Mouse (Mus musculus) forebrain, postnatal 0 days (tissue): ENCODE results near the gene Fads6. TPM values are rescaled to one million over a fixed set of nuclear protein-coding genes. Genes with fewer than 3 reads are reported as not detected.

ENCODE experiments used
- ATAC-seq: fragments of 200-750 bp; cut with Nextera tagmentation; 2 replicates; pipeline ENCODE4 v1.8.0; 2017; ENCODE audit warnings: mild to moderate bottlenecking, moderate library complexity
- DNase-seq: peaks from one replicate; pipeline ENCODE4 v3.0.0-alpha.2; 2015
- H3K27ac ChIP-seq: fragments of 300-500 bp; sonication (generic); 2 replicates; pipeline ENCODE4 v1.5.1; 2014; ENCODE audit warnings: low read depth, mild to moderate bottlenecking, antibody characterized with exemption, low read length, moderate library complexity, mixed read lengths
- H3K27me3 ChIP-seq: fragments of 300-500 bp; sonication (generic); 2 replicates; pipeline ENCODE4 v1.6.1; 2014; ENCODE audit warnings: mild to moderate bottlenecking, low read length, mixed read lengths; ENCODE audit not compliant: insufficient read depth
- H3K36me3 ChIP-seq: fragments of 300-500 bp; sonication (generic); 2 replicates; pipeline ENCODE4 v1.6.1; 2014; ENCODE audit warnings: mild to moderate bottlenecking, moderate library complexity; ENCODE audit not compliant: insufficient read depth
- H3K4me1 ChIP-seq: fragments of 300-500 bp; sonication (generic); 2 replicates; pipeline ENCODE4 v1.6.1; 2014; ENCODE audit warnings: antibody characterized with exemption; ENCODE audit not compliant: insufficient read depth
- H3K4me2 ChIP-seq: fragments of 300-500 bp; sonication (generic); 2 replicates; pipeline ENCODE4 v1.6.1; 2014; ENCODE audit warnings: low read depth, mild to moderate bottlenecking, moderate library complexity
- H3K4me3 ChIP-seq: fragments of 300-500 bp; sonication (generic); 2 replicates; pipeline ENCODE4 v1.5.1; 2014; ENCODE audit warnings: low read depth, low read length, mixed read lengths
- H3K9ac ChIP-seq: fragments of 300-500 bp; sonication (generic); 2 replicates; pipeline ENCODE4 v1.6.1; 2014; ENCODE audit warnings: mild to moderate bottlenecking
- H3K9me3 ChIP-seq: fragments of 300-500 bp; sonication (generic); 2 replicates; pipeline ENCODE4 v1.6.1; 2016; ENCODE audit warnings: low read length
- CTCF ChIP-seq: sonication (generic); IDR thresholded peaks from 2 replicates; pipeline ENCODE4 v1.5.1; 2016; ENCODE audit warnings: antibody characterized with exemption, control low read depth, low read depth
- WGBS: fragments of 180-500 bp; shearing (Covaris S2); extraction: QIAGEN DNeasy Blood & Tissue Kit; methylation state at CpG from one replicate; pipeline ENCODE4 v1.1.7; 2014; 5-methylcytosine and 5-hydroxymethylcytosine counted together
- polyA plus RNA-seq: library from polyadenylated mRNA; unstranded; fragments of >200 nt; fragmentation: Nextera tagmentation; extraction: Ambion mirVana; gene quantifications from 2 replicates; pipeline ENCODE4 v1.2.1, GENCODE M21; 2015
- total RNA-seq: library from RNA; depleted of rRNA; stranded (reverse); fragments of >200 nt; gene quantifications from 2 replicates; pipeline ENCODE4 v1.2.3, GENCODE M21; 2014

The Fads6 gene
- total and polyA plus RNA-seq, 2 experiments from 2014 or later, result 0.48 to 6.5 TPM

DNA sequence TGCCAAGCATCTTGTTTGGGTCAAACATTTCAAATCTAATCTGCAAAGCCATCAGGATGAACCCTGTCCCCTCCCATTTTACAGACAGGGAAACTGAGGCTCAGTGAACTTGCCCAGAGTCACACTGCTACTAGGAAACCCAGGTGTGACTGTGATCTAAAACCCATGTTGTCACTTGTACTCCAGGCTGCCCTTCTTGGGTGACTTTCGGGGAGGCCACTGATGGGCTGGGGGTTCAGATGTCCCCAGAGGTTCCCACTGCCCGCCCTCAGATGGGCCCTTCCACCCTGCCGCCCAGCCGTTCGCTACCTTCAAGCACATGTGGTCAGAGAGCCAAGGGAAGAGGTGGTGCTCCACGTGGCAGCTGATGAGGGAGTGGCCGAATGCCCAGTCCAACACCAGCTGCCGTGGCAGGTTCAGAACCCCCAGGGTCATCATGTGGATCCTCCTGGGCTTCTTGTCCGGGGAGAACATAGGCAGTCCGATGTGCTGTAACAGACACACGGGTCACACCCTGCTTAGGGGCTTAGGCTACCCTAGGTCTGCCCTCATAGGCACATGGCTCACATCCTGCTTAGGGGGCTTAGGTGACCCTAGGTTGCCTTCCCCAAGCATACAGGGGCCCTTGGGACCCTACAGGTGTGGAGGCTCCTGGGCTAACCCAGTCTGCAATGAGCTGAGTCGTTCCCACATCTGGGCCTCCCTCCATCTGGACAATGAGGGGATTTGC, 13.4 kb downstream of the Fads6 start:
- Histone ChIP-seq H3K4me3 (no peak overlapping the region), H3K9me3 (no peaks in the 10 kb centered on the region), H3K4me1 (no peaks in the 10 kb centered on the region; the same call in 1 of the 2 replicates), H3K4me2 (no peak overlapping the region), H3K27ac (no peak overlapping the region), H3K27me3 (no peaks in the 10 kb centered on the region), H3K9ac (no peak overlapping the region), H3K36me3 (no peaks in the 10 kb centered on the region)
- no peak for ATAC-seq
- DNase-seq, result no peak
- 89% methylated on average over 12 of the region's 12 CpGs for WGBS
- no peak for TF ChIP-seq CTCF

DNA sequence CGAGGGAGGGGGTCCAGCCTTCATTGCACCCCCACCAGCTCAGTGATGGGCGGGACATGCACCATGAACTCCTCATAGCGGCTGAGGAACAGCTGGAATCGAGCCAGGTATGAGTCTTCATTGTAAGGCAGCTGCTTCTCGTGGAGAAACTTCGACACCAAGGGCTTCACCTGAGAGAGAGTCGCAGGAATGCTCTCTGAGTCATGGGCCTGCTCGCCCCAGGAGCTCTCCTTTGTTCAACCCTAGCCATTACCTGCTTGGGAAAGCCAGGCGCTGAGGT, 14.0 kb downstream of the Fads6 start:
- 67% methylated on average over 9 of the region's 9 CpGs for WGBS
- no peak overlapping the region for H3K4me3 ChIP-seq
- no peaks in the 10 kb centered on the region for H3K36me3 ChIP-seq
- no peak overlapping the region for H3K9ac ChIP-seq
- DNase-seq (no peak), ATAC-seq (no peak)
- H3K4me1 ChIP-seq, result no peaks in the 10 kb centered on the region; the same call in 1 of the 2 replicates
- H3K27ac ChIP-seq, result no peak overlapping the region
- H3K4me2 ChIP-seq, result no peak overlapping the region
- no peaks in the 10 kb centered on the region for H3K9me3 ChIP-seq
- TF ChIP-seq CTCF, result no peak
- H3K27me3 ChIP-seq, result no peaks in the 10 kb centered on the region

DNA sequence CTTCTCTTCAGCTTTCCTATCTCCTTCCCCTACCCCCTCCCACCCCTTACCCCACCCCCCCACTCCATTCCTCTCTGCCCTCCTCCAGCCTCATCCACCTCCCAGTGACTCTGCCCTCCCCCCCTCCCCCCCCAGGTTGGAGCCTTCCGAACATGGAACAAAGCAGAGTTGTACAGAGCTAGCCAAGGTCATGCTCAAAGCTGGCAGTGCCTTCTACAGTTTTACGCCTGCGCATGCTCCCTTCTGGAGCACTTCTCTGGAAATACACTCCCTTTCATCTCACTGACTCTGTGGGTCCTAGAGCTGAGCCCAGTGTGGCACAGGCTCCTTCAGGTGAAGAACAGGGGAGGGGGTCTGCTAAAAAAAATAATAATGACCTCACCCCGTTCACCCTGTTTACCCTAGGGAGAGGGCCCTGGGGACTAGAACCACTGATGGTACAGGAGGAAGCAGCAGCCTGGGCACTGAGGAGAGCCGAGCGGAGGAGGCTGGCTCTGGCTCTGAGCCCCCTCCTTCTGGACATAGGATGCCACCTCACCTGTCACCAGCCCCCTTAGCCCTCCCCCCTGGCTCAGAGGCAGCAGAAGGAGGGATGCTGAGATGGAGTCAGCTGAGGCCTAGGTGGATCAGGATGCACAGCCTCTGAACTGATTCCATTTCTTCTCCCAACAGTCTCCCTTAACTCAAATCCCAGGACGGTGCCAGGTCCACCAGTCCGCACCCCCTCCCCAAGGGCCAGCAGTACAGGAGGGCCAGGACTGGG, 14.6 kb downstream of the Fads6 start:
- Histone ChIP-seq H3K27ac (peak overlapping the region; percentile 16; the same call in 1 of the 2 replicates), H3K9me3 (no peaks in the 10 kb centered on the region), H3K4me3 (no peak overlapping the region), H3K4me1 (no peaks in the 10 kb centered on the region; the same call in 1 of the 2 replicates), H3K27me3 (no peaks in the 10 kb centered on the region), H3K9ac (no peak overlapping the region), H3K4me2 (no peak overlapping the region), H3K36me3 (no peaks in the 10 kb centered on the region)
- WGBS, result 79% methylated on average over 8 of the region's 8 CpGs
- ATAC-seq (peak; percentile 65), DNase-seq (peak; percentile 49)
- no peak for TF ChIP-seq CTCF

- H3K9ac ChIP-seq, result no peak overlapping the region
- DNase-seq (peak; percentile 39), ATAC-seq (peak; percentile 64)
- H3K4me1 ChIP-seq, result no peaks in the 10 kb centered on the region; the same call in 1 of the 2 replicates
- TF ChIP-seq CTCF, result no peak
- WGBS, result 74% methylated on average over 8 of the region's 8 CpGs
- H3K27me3 ChIP-seq, result no peaks in the 10 kb centered on the region
- no peak overlapping the region for H3K4me2 ChIP-seq
- no peaks in the 10 kb centered on the region for H3K9me3 ChIP-seq
- H3K4me3 ChIP-seq, result no peak overlapping the region
- no peaks in the 10 kb centered on the region for H3K36me3 ChIP-seq
- peak overlapping the region; percentile 16; the same call in 1 of the 2 replicates for H3K27ac ChIP-seq
Measured at GRCm38 (mm10) chr11:115282295-115282694, 15.2 kb downstream of the Fads6 start.

DNA sequence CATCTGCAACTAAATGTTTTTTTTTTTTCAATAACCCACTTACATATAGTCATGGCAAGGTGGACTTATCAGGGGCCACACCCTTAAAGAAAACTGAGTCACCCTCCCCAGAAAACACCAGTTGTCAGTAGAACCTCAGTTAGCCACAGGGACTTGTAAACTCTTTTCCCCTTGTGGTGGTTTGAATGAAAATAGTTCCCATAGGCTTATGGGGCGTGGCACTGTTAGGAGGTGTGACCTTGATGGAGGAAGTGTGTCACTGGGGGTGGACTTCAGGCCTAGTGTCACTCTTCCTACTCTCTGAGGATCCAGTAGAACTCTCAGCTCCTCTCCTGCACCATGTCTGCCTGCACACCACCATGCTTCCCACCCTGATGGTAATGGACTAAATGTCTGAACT, 17.7 kb downstream of the Fads6 start:
- ATAC-seq, result no peak
- TF ChIP-seq CTCF, result no peak
- Histone ChIP-seq H3K9me3 (no peaks in the 10 kb centered on the region), H3K27me3 (no peaks in the 10 kb centered on the region), H3K36me3 (no peaks in the 10 kb centered on the region), H3K4me3 (no peak overlapping the region), H3K4me2 (no peak overlapping the region), H3K4me1 (0 out of 2 replicates have a peak, but pooled peaks cover 6% of the 10 kb centered on the region), H3K27ac (no peak overlapping the region), H3K9ac (no peak overlapping the region)
- no peak for DNase-seq
- 72% methylated on average over 1 of the region's 1 CpGs for WGBS

DNA sequence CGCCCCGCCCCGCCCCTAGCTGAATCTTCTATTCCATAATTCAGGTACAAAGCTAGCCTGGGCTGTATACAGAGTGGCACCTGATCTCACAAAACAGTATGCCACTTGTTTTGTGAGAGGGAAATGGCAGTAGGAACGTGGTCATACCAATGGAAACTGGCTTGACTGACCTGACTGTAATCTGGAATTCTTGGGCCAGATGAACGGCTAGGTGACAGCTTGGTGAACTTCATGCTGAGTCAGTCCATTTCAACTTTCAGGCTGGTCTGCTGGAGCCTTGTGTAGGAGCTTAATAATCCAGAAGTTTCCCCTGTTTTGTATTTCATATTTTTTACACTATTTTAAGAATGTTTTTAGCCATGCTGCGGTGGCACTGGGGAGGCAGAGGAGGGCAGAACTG, 19.3 kb downstream of the Fads6 start:
- WGBS, result 86% methylated on average over 6 of the region's 6 CpGs
- TF ChIP-seq CTCF, result no peak
- H3K4me2 ChIP-seq, result no peak overlapping the region
- H3K27me3 ChIP-seq, result no peaks in the 10 kb centered on the region
- H3K9me3 ChIP-seq, result no peaks in the 10 kb centered on the region
- H3K4me1 ChIP-seq, result 0 out of 2 replicates have a peak, but pooled peaks cover 6% of the 10 kb centered on the region
- H3K27ac ChIP-seq, result no peak overlapping the region
- ATAC-seq (no peak), DNase-seq (no peak)
- H3K36me3 ChIP-seq, result no peaks in the 10 kb centered on the region
- H3K4me3 ChIP-seq, result no peak overlapping the region
- no peak overlapping the region for H3K9ac ChIP-seq

GRCm38 (mm10) chr11:115277604-115277975, 19.9 kb downstream of the Fads6 start:
- Histone ChIP-seq H3K9me3 (no peaks in the 10 kb centered on the region), H3K4me2 (peak overlapping the region; percentile 79), H3K36me3 (no peaks in the 10 kb centered on the region), H3K4me1 (0 out of 2 replicates have a peak, but pooled peaks cover 6% of the 10 kb centered on the region), H3K27me3 (no peaks in the 10 kb centered on the region), H3K4me3 (peak overlapping the region; percentile 74), H3K9ac (peak overlapping the region; percentile 77), H3K27ac (peak overlapping the region; percentile 88)
- WGBS, result 21% methylated on average over 7 of the region's 7 CpGs
- no peak for TF ChIP-seq CTCF
- ATAC-seq (no peak), DNase-seq (no peak)
